Mouse (Mus musculus) adipocyte (in vitro differentiated cells): Measurements from ENCODE around the gene Asb2.

ENCODE experiments used
- DNase-seq: peaks from one replicate; pipeline ENCODE4 v3.0.0-alpha.2; 2016; ENCODE audit warnings: low spot score

Gene Asb2

DNA sequence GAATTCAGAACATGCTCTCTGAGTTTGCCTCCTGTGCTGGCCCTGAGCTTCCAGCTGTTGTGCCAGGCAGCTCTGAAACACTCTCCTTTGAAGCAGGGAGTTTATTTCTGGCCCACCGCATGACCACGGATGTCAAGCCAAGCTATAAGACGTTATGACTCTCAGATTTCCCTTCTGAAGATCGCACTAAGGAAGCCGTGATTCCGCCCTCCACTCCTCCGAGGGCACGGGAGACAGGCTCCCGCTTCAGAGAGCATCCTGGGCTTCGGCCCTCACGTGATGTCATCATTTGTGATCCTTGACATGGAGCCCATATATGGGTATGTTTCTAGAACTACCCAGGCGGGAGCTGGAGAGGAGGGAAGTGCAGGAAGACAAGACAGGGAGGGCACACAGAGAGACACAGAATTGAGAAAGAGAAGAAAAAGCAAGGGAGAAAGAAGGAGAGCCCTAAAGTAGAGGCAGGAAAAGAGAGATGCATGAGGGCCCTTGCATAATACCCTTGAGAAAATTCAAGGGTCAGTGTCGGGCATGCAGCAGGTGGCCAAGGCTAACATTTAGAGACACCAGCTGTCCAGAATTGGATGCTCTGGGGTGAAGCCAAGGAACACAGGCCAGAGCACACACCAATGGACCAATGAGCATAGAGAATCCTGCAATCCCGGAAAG is at the start of gene Asb2:
Asb2 (minus strand) TSS at position 256 of the 669 bp plus-strand sequence.
- no peak for DNase-seq

DNA sequence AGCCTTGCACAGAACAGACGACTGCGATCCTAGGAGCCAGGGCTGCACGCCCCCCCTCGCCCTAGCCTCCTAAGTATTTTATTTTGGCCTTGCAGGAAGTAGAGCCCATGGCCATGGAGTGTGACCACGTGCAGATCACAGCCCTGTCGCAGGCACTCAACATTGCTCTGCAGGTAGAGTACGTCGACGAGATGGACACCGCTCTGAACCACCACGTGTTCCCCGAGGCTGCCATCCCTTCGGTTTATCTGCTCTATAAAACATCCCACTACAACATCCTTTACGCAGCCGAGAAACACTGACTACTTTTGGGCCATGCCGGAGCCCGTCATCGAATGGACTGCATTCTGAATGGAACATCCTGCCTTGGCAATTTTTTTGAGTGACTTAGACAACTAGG is 48.3 kb upstream of the Asb2 start:
- DNase-seq: no peak

DNA sequence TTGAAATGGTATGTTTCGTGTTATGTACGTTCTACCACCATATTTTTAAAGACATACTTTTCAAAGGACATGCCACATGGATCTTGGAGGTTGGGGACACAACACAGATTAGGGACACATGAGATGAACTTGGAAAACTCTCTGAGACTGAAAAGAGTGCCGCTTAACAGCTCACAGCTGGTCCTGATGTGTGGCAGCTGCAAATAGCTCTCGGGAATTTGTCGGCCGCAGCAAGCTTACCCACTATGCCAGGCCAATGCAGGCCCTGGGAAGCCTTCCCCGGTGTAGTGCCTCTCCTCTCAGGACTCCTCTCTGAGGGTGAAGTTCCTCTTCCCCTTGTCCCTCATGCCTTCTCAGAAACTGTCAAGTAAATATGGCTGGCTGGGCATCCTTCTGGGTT is 41.0 kb upstream of the Asb2 start:
- no peak for DNase-seq

DNA sequence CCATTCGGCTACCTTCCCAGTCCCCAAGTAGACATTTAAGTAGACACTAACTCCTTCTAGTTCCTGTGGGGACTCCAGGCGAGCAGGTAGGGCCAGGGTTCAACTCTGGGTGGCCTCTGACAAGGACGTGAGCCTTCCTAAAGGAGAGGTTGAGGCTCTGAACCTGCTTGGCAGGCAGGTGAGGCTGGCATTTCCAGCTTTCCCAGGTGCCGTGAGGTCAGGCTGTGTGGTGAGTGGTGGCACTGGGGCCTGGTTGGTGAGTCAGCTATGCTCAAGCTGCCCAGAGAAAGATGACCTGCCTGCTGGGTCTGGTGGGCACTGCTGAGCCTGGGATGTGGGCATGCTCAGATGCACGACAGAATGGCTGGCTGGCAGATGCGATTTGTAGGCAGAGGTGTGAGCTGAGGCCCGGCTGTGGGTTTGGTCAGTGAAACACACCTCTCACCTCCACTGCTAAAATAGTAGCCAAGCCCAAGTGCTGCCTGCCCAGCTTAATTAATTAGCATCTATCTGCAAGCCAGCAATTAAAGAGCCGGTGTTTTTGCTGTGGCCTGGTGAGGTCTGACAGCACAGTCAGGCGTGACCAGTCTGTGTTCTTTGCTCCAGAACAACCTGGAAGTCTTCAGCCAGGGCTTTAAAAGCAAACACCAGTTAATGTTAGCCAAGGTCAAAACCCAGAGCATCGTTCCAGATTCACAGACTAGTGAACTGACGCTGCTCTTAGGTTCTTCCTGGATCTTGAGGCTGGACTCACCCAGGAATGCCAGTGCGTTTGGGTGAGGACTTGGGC is 39.9 kb upstream of the Asb2 start:
- DNase-seq: no peak

DNA sequence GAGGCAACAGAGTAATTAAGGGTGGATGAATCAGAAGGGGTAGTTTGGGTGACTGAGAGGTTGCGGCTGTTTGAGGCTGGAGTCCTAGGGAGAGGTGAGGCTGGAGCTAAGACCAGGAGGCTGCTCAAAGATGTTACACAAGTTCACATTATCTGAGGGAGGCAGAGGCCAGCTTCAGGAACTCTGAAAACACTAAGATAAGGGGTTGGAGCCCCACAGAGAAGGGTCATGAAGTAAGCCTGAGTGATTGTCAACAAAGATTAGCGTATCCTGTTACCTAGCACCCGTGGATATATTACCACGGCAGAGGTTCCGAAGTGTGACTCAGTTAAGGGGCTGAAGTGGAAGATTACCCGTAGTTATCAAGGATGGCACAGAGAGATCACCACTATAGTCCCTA is 37.7 kb upstream of the Asb2 start:
- DNase-seq: no peak

DNA sequence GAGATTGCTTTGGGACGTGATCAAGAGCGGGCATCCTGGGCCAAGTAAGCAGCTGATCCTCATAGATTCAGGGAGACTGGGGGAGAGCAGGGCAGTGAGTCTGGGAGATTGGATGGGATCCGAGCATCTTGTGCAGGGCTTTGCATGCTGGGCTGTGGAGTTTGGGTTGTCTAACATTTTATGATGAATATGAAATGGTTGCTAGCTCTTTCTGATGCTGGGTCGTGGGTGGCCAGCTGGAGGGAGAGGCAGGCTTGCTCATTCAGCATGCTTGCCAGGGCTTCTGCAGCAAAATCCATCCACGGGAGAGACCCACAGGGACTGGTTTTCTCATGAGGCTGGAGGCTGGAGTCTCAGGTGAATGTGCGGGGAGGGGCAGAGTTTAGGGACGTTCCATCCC is 35.3 kb upstream of the Asb2 start:
- DNase-seq: no peak

DNA sequence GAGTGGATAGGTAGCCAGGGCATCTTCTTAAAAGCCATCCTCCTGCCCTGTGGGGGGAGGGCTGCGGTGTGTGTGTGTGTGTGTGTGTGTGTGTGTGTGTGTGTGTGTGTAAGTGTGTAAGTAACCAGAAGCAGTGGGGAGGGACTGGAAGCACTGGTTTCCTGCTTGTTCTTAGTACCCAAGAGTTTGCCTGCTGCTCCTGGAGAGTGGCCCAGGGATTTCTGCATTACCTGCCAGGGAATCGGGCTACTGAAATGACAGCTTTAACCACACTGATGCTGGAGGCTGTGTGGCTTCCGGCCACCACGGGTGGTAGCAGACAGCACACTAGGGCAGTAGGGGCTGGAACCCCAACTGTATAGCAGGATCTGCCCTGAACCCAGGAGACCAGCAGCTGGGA is 34.2 kb upstream of the Asb2 start:
- no peak for DNase-seq

DNA sequence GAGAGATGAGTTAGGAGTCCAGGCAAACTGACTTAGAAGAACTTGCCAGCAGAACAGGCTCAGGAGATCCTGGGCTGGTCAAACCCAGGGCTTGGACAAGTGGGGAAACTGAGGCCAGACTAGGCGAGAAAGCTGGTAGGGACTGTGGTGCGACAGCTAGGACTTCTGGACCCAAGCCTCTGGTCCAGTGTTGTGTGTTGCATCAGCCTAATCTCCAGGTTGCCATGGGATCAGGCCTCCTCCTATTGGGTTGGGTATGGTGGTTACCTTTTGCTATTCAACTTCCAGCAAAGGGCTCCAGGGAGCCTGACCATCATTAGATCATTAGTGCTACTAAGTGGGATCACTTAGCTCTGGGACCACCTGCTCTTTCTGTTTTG is 33.5 kb upstream of the Asb2 start:
- DNase-seq: peak; percentile 6

DNA sequence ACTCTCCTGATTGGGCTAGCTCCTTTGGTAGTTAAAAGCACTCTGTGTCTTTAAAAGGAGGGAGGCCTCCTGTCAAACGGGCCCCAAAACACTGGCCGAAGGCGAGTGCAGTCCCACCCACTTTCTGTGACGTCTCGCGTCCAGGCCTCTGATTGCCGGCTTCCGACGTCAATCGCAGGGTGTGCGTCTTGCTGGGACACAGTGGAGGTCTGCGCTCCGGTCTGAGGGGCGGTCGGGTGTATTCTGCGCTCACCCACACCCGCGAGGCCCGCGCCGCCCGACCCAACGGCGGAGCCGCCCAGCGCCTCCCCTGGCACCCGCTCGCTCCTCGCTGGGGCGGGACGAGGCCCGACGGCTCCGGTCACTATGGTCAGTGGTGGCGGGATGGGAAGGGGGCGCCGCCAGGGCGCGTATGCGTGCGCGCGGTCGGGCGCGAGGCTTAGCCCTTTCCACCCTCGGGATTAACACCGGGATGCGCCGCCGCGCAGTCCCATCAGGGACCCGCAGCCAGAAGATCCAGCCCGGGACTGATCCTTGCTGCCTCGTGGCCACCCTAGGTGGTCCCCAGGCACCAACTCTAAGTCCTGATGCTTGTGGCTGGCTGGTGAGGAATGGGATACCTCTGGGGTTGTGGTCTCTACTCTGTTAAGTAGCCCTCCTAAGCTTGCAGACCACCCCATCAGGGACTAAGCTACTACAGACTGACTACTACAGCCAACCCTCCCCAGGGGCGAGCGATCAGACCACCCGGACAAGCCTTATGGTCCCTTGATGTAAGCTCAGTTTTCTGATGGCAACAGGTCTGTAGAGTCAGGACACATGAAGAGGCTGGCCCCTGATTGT is 32.9 kb upstream of the Asb2 start, which contains the start of gene Otub2:
Otub2 (plus strand) TSS at position 178 of the 843 bp plus-strand sequence.
- peak; percentile 93 for DNase-seq

DNA sequence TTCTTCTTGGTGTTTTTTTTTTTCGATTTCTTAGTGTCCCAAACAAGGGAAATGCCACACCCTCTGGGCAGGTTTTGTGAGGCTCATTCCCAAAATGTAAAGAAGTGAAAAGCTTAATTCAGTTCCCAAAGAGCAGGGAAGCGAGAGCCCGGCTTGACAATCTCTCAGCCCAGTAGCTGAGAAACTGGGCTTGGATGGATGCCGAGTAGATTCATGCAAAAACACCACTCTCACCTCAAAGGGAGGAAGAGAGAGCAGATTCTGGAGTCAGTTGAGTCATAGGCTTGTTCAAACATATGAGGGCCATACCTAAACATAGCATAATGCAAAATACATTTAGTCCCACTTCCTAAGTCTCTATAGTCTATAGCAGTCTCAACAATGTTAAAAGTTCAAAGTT is 24.4 kb upstream of the Asb2 start:
- no peak for DNase-seq

DNA sequence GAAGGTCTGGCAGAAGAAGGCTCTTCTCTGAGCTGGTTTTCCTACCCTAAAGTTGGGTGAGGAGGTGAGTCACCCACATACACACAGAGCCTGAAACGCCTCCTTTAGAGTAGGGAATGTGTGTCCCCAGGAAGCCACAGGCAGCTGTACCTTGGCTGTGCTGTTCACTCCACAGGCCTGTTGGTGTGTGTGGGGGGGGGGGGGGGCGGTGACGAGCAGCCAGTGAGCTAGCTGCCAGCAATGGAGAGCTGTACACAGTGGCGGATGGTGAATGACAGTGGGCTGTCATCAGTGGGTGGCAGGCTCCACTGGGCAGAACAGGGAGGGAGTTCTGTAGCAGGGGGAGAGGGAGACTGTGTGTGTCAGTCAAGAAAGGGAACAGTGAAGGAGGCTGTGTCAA is 21.0 kb upstream of the Asb2 start:
- no peak for DNase-seq

DNA sequence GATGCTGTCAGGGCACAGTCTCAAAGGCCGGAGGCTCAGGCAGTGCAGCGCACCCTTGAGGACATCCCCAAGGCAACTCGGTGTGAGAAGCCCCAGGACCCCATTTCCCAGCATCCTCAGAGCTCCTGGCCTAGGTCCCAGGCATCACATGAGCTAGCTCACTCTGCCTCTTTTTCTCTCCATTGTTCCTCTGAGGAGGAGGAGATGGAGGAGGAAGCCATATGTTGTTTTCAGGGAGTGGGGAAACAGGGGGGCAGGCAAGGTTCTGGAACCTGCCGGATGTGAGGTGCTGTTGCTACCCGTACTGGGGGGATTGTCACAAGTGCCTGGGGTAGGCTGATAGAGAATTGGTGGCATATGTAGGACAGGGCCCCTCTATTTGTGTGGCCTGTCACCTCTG is 20.3 kb upstream of the Asb2 start:
- DNase-seq: no peak

DNA sequence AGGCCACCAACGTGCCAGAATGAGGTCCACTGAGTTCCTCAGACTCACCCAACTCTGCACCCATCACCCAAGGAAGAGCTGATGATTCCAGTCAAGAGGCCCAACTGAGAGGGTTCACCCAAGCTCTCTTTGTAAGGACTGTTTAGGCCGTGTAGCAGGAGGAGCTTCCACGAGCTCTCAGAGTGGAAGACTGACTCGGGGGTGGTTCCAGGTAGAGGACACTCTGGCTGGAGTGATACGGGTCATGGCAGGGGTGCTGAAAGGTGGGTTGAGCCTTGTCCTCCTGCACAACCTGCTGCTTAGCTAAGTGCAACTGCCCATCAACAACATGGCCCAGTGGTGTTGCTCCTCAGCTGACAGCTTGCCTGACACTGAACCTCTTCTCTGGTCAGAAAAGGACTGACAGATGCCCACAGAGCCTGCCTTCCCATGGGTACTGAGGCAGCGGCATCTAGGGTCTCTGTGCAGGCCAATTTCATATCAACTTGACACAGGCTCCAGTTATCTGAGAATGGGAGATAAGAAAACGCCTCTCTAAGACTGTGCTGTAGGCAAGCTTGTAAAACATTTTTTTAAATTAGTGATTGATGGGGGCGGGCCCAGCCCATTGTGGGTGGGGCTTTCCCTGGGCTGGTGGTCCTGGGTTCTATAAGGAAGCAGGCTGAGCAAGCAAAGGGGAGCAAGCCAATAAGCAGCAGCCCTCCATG is 17.9 kb upstream of the Asb2 start:
- DNase-seq: no peak

DNA sequence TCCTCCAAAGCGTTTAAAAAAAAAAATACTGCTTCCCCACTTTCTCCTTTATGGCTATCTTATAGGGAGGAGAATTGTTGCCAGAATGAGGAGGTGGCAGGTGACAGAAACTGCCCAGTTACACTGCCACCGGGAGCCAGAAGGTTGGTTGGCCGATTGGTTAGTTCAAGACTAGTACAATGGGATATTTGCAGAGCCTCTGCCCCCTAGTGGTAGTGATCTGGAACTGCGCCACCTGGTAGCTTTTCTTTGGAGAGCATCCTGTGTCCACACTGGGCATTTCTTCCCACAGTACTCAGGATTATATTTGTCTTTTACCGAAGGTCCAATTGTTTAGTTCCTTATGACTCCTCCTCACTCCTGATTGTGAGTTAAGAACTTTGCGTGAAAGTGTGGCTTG is 15.9 kb upstream of the Asb2 start:
- peak; percentile 14 for DNase-seq

DNA sequence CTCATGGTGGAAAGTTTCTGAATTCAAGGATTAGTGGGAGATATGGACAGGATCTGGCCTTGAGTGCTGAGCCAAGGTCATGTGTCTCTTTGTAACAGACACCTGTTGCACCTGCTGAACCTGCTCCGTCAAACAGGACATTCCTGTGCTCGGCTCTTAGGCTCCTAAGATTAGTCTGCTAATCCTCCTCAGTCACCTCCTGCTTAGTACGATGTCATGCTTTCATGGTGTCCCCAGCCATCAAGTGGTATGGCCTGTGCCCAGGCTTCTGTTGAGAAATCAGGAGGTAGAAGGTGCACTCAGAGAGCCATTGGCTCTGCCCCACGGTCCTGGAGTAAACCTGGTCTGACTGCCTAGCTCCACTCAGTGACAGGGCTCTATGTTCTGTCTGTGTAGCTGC is 15.1 kb upstream of the Asb2 start:
- DNase-seq: no peak

DNA sequence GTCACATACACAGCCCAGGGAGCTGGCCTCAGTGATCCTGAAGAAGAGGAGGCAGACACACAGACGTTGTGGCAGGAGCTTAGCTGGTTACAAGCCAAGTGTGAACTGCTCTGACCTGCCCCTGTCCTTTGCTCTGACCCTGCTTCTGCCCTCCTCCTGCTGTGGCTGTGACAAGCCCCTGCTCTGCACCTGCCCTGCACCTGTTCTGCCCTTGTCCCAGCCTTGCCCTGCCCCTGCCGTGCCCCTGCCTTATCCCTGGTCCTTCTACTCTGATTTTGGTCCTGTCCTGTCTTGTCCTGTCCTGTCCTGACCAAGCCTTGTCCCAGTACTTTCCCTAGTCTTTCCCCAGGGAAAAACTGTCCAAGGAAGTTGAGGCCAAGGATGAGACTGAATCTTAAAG is 13.0 kb upstream of the Asb2 start:
- DNase-seq: no peak

DNA sequence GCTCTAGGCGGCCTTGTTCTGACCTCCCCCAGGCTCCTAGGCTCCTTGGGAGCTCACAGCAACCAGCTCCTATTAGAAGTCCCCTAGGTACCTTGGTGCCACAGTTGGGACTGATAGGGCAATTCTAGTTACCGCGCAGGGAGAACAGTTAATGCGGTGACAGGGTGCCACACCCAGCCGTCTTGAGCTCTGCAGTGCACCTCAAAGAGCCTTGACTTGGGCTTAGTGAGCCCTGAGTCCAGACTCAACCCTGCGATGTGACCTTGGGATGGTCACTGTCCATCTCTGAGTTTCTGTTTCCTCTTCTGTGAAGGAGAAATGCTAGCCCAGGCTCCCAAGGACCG is 12.5 kb upstream of the Asb2 start:
- no peak for DNase-seq

DNA sequence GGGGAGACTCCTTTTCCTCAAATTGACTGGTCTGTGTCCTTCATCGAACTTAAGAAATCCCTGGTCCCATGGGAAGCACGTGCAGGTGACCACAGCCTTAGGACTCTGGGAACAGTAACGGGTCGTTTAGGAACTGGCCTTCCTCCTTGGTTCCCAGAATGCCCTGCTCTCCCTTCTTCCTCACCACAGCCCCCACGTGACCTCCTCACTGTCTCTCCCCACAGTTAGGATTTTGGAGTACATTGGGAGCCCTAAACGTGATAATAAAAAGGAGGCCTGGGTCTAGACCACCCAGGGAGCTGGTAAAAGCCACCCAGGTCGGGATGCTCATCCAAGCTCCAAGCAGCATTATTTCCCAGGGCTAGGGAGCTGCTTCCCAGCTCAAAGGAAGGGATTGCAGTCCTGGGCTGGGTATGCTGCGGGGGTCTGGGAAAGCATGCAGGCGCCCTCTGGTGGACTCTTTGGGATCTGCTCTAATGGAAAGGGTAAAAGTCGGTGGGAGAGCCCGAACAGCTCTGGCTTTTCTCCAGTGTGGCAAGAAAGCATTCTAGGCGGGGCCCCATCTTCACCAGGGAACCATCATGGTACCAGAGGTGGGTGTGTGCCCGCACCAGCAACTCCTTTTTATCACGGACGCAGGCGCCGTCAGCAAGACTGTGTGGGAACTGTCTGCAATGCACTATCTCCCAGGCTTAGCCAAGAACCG is 12.0 kb upstream of the Asb2 start:
- DNase-seq: peak; percentile 17

DNA sequence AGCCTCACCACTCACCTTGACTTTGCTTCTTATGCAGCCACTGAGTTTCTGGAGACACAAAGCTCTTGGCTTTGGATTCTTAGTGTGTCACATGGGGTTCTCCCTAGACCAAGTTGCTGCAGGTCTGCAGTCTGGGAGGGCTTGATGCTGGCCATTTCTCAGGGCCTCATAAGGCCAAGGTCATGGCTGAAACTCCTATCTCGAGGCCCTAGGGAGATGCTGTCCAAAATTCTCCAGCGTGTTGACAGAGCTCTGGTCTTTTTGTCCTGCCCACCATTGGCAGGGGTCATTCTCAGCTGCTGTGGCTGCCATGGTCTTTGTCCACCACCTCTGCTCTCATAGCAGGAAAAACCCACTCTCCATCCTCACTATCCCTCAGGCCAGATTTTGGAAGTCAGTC is 11.4 kb upstream of the Asb2 start:
- no peak for DNase-seq

DNA sequence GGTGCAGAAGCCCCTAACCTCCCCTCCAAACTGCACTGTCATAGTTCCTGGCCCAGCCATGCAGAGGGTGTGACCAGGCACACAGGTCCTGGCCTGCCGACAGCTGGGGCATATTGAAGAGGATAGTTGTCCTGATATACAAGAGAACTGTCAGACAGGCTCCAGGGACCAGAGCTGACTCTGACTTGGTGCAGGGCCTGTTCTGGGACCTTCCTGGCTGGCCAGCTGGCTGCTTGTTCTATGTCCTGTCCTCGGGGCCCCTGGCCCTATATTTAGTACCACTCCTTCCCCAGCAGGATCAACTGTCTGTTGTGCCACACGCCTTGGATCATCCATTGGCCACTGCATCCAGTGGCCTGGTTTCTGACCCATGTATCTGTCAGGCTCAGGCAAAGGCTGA is 6.5 kb upstream of the Asb2 start:
- DNase-seq: no peak

DNA sequence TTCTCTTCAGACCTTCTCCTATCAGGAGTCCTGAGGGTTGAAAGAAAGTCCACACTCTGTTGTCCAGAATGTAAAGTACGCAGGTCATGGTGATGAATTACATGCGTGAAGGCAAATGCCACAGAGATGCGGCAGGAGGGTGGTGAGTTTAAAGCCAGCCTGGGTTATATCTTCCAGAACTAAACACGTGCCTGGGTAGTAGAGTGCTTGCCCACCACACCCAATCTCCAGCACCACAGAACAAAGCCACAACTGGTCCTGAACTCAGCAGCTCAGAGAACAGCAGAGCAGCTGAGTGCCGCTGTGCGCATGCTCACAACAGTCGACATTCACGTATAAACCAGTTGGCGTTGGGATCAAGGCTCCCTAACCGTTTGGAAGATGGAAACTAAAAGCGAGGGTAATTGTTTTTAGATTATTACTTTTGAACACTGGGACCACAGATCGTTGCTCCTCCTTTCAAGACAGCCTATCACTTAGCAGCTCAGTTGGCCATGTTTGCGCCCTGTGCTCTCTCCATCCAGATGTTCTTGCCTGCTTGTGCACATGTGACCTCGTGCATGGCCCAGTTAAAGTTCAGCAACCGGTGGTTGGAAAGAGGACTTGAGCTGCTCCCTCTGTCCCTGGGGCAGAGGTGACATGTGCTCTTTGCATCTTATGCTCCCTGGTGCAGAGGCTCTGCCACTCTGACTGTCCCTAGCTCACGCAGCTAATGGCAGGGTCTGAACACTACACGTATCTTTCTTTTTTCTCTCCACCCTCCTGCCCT is 5.9 kb upstream of the Asb2 start:
- DNase-seq: peak; percentile 4
